Mouse (Mus musculus) c-Kit-positive CD71-positive TER-119-positive erythroid progenitor cells, embryonic 14.5 days (primary cell): Measurements from ENCODE around the gene Ctnnal1.
A peak's percentile ranks its signal among the peaks of the same experiment; 100 is the strongest.
"Not testable (repeated sequence)": the region's sequence is repeated elsewhere in the genome, so short reads cannot be mapped to it uniquely, and the experiment has no call there.

Experiments used
- DNase-seq: peaks from one replicate; pipeline ENCODE4 v3.0.0-alpha.2; 2013; ENCODE audit warnings: low spot score

Gene Ctnnal1

GRCm38 (mm10) chr4:56865003-56865511, at the start of gene Ctnnal1:
Gene Ctnnal1 (minus strand): TSS chr4:56865188.
- DNase-seq = peak; percentile 76

- no peak for DNase-seq
Observed at GRCm38 (mm10) chr4:56914761-56915160, 49.8 kb upstream of the Ctnnal1 start.

- DNase-seq = no peak
Observed at GRCm38 (mm10) chr4:56914338-56914737, 49.4 kb upstream of the Ctnnal1 start.

- no peak for DNase-seq
Observed at GRCm38 (mm10) chr4:56912382-56913001, 47.5 kb upstream of the Ctnnal1 start.

GRCm38 (mm10) chr4:56909568-56909967, 44.6 kb upstream of the Ctnnal1 start:
- DNase-seq = no peak

- DNase-seq = no peak
Observed at GRCm38 (mm10) chr4:56907671-56908070, 42.7 kb upstream of the Ctnnal1 start.

- DNase-seq = no peak
Observed at GRCm38 (mm10) chr4:56906926-56907325, 41.9 kb upstream of the Ctnnal1 start.

- DNase-seq = no peak
Observed at GRCm38 (mm10) chr4:56905507-56905906, 40.5 kb upstream of the Ctnnal1 start.

- DNase-seq = peak; percentile 8
Observed at GRCm38 (mm10) chr4:56901671-56902070, 36.7 kb upstream of the Ctnnal1 start.

GRCm38 (mm10) chr4:56899216-56899615, 34.2 kb upstream of the Ctnnal1 start:
- DNase-seq = no peak

- DNase-seq = no peak
Observed at GRCm38 (mm10) chr4:56897511-56897910, 32.5 kb upstream of the Ctnnal1 start.

- no peak for DNase-seq
Observed at GRCm38 (mm10) chr4:56894196-56894595, 29.2 kb upstream of the Ctnnal1 start.

- peak; percentile 2 for DNase-seq
Observed at GRCm38 (mm10) chr4:56892501-56893115, 27.6 kb upstream of the Ctnnal1 start.

- DNase-seq = no peak
Observed at GRCm38 (mm10) chr4:56888483-56888882, 23.5 kb upstream of the Ctnnal1 start.

GRCm38 (mm10) chr4:56886286-56886979, 21.4 kb upstream of the Ctnnal1 start:
- no peak for DNase-seq

- DNase-seq = no peak
Observed at GRCm38 (mm10) chr4:56880036-56880703, 15.2 kb upstream of the Ctnnal1 start.

- no peak for DNase-seq
Observed at GRCm38 (mm10) chr4:56878971-56879370, 14.0 kb upstream of the Ctnnal1 start.

- DNase-seq = not testable (repeated sequence)
Observed at GRCm38 (mm10) chr4:56870541-56870940, 5.6 kb upstream of the Ctnnal1 start.

GRCm38 (mm10) chr4:56867761-56868160, 2.8 kb upstream of the Ctnnal1 start:
- DNase-seq = no peak

- DNase-seq = no peak
Observed at GRCm38 (mm10) chr4:56865971-56866370, 983 bp upstream of the Ctnnal1 start.

- DNase-seq = no peak
Observed at GRCm38 (mm10) chr4:56864417-56865001, 479 bp downstream of the Ctnnal1 start.

- no peak for DNase-seq
Observed at GRCm38 (mm10) chr4:56864016-56864415, 972 bp downstream of the Ctnnal1 start.
